Mouse (Mus musculus): ENCODE measurements around the gene Akap14. TPM values are rescaled to one million over a fixed set of nuclear protein-coding genes. Genes with fewer than 3 reads are reported as not detected.
"Not testable (repeated sequence)": the region's sequence is repeated elsewhere in the genome, so short reads cannot be mapped to it uniquely, and the experiment has no call there.

The Akap14 gene
- polyA plus RNA-seq, 1 experiment: not detected

- Histone ChIP-seq H3K4me3 (ENCODE audit: insufficient read depth, low read length) (no peak overlapping the region), H3K4me1 (ENCODE audit: control insufficient read depth, insufficient read depth, low read length) (no peaks in the 10 kb centered on the region), H3K27ac (ENCODE audit: insufficient read depth, low read depth, low read length) (no peak overlapping the region)
- TF ChIP-seq CTCF (IDR thresholded peaks at IDR 0.05; ENCODE audit: low read depth, low read length) (no peak), POLR2A (IDR thresholded peaks at IDR 0.05; ENCODE audit: borderline replicate concordance, low read depth, low read length) (no peak)
These were observed 10.8 kb downstream of the Akap14 start for GRCm38 (mm10) chrX:37157839-37158238.

- no peak overlapping the region for H3K27ac ChIP-seq (ENCODE audit: insufficient read depth, low read depth, low read length)
- TF ChIP-seq POLR2A (IDR thresholded peaks at IDR 0.05; ENCODE audit: borderline replicate concordance, low read depth, low read length): no peak
- H3K4me3 ChIP-seq (ENCODE audit: insufficient read depth, low read length): no peak overlapping the region
- H3K4me1 ChIP-seq (ENCODE audit: control insufficient read depth, insufficient read depth, low read length): no peaks in the 10 kb centered on the region
These were observed 23.7 kb downstream of the Akap14 start for GRCm38 (mm10) chrX:37144954-37145353.

- H3K4me1 ChIP-seq (ENCODE audit: control insufficient read depth, insufficient read depth, low read length); H3K4me3 ChIP-seq (ENCODE audit: insufficient read depth, low read length); H3K27ac ChIP-seq (ENCODE audit: insufficient read depth, low read depth, low read length): not testable (repeated sequence)
These were observed 24.1 kb downstream of the Akap14 start for GRCm38 (mm10) chrX:37144498-37144897.

- no peaks in the 10 kb centered on the region for H3K4me1 ChIP-seq (ENCODE audit: control insufficient read depth, insufficient read depth, low read length)
- H3K27ac ChIP-seq (ENCODE audit: insufficient read depth, low read depth, low read length): no peak overlapping the region
- no peak overlapping the region for H3K4me3 ChIP-seq (ENCODE audit: insufficient read depth, low read length)
- TF ChIP-seq POLR2A (IDR thresholded peaks at IDR 0.05; ENCODE audit: borderline replicate concordance, low read depth, low read length): no peak
- TF ChIP-seq CTCF (IDR thresholded peaks at IDR 0.05; ENCODE audit: low read depth, low read length): no peak
These were observed 26.9 kb downstream of the Akap14 start for GRCm38 (mm10) chrX:37141732-37142131.

- Histone ChIP-seq H3K4me1 (ENCODE audit: control insufficient read depth, insufficient read depth, low read length) (peaks cover 2% of the 10 kb centered on the region; the same call in 1 of the 2 replicates), H3K27ac (ENCODE audit: insufficient read depth, low read depth, low read length) (peak within 1 kb of the TSS; percentile 59), H3K4me3 (ENCODE audit: insufficient read depth, low read length) (peak within 1 kb of the TSS; percentile 88)
- TF ChIP-seq POLR2A (IDR thresholded peaks at IDR 0.05; ENCODE audit: borderline replicate concordance, low read depth, low read length): no peak
- no peak for TF ChIP-seq CTCF (IDR thresholded peaks at IDR 0.05; ENCODE audit: low read depth, low read length)
These were observed 41.8 kb downstream of the Akap14 start, which contains the start of gene Nkap for GRCm38 (mm10) chrX:37126671-37127358. Gene Nkap (plus strand): TSS chrX:37126795.

- TF ChIP-seq CTCF (IDR thresholded peaks at IDR 0.05; ENCODE audit: low read depth, low read length) (no peak), POLR2A (IDR thresholded peaks at IDR 0.05; ENCODE audit: borderline replicate concordance, low read depth, low read length) (no peak)
- no peak overlapping the region for H3K27ac ChIP-seq (ENCODE audit: insufficient read depth, low read depth, low read length)
These were observed 43.1 kb downstream of the Akap14 start for GRCm38 (mm10) chrX:37125511-37125910.

GRCm38 (mm10) chrX:37120212-37120611 lies 48.4 kb downstream of the Akap14 start:
- Histone ChIP-seq H3K27ac (ENCODE audit: insufficient read depth, low read depth, low read length) (no peak overlapping the region), H3K4me3 (ENCODE audit: insufficient read depth, low read length) (no peak overlapping the region), H3K4me1 (ENCODE audit: control insufficient read depth, insufficient read depth, low read length) (no peaks in the 10 kb centered on the region)
- TF ChIP-seq POLR2A (IDR thresholded peaks at IDR 0.05; ENCODE audit: borderline replicate concordance, low read depth, low read length): no peak
- TF ChIP-seq CTCF (IDR thresholded peaks at IDR 0.05; ENCODE audit: low read depth, low read length): no peak

More at GRCm38 (mm10) chrX:37125511-37125910, 43.1 kb downstream of the Akap14 start:
- no peak overlapping the region for H3K4me3 ChIP-seq (ENCODE audit: insufficient read depth, low read length)
- H3K4me1 ChIP-seq (ENCODE audit: control insufficient read depth, insufficient read depth, low read length): peaks cover 2% of the 10 kb centered on the region; the same call in 1 of the 2 replicates

- Histone ChIP-seq H3K4me1 (ENCODE audit: control insufficient read depth, insufficient read depth, low read length) (no peaks in the 10 kb centered on the region), H3K4me3 (ENCODE audit: insufficient read depth, low read length) (no peak overlapping the region), H3K27ac (ENCODE audit: insufficient read depth, low read depth, low read length) (no peak overlapping the region)
- TF ChIP-seq POLR2A (IDR thresholded peaks at IDR 0.05; ENCODE audit: borderline replicate concordance, low read depth, low read length): no peak
- TF ChIP-seq CTCF (IDR thresholded peaks at IDR 0.05; ENCODE audit: low read depth, low read length): no peak
These were observed 49.1 kb downstream of the Akap14 start for GRCm38 (mm10) chrX:37119585-37119984.

- no peak for TF ChIP-seq CTCF (IDR thresholded peaks at IDR 0.05; ENCODE audit: low read depth, low read length)
- TF ChIP-seq POLR2A (IDR thresholded peaks at IDR 0.05; ENCODE audit: borderline replicate concordance, low read depth, low read length): no peak
- Histone ChIP-seq H3K4me1 (ENCODE audit: control insufficient read depth, insufficient read depth, low read length) (no peaks in the 10 kb centered on the region), H3K27ac (ENCODE audit: insufficient read depth, low read depth, low read length) (no peak overlapping the region), H3K4me3 (ENCODE audit: insufficient read depth, low read length) (no peak overlapping the region)
These were observed 51.6 kb downstream of the Akap14 start for GRCm38 (mm10) chrX:37117085-37117484.

GRCm38 (mm10) chrX:37110881-37111193 lies 57.8 kb downstream of the Akap14 start:
- TF ChIP-seq CTCF (IDR thresholded peaks at IDR 0.05; ENCODE audit: low read depth, low read length) (no peak), POLR2A (IDR thresholded peaks at IDR 0.05; ENCODE audit: borderline replicate concordance, low read depth, low read length) (no peak)
- Histone ChIP-seq H3K27ac (ENCODE audit: insufficient read depth, low read depth, low read length) (no peak overlapping the region), H3K4me3 (ENCODE audit: insufficient read depth, low read length) (no peak overlapping the region), H3K4me1 (ENCODE audit: control insufficient read depth, insufficient read depth, low read length) (peaks cover 7% of the 10 kb centered on the region; the same call in 1 of the 2 replicates)
